Mouse (Mus musculus) G1E (cell line): ENCODE data around the gene Pgm5. TPM values are rescaled to one million over a fixed set of nuclear protein-coding genes. Genes with fewer than 3 reads are reported as not detected.
"Not testable (repeated sequence)": the region's sequence is repeated elsewhere in the genome, so short reads cannot be mapped to it uniquely, and the experiment has no call there.

Experiments
- ATAC-seq: 2 replicates; pipeline ENCODE4 v1.8.0; 2016; ENCODE audit warnings: mild to moderate bottlenecking; ENCODE audit not compliant: insufficient number of reproducible peaks, poor library complexity, low FRiP score, severe bottlenecking; ENCODE audit errors: extremely low read depth
- DNase-seq: peaks from one replicate; pipeline ENCODE4 v3.0.0; 2012; ENCODE audit warnings: low spot score
- H3K27me3 ChIP-seq: 2 replicates; pipeline ENCODE4 v1.6.1; 2012; ENCODE audit warnings: mild to moderate bottlenecking, low read length, inconsistent platforms; ENCODE audit not compliant: insufficient read depth
- H3K36me3 ChIP-seq: replicated peaks from 2 replicates; pipeline ENCODE3; 2012; ENCODE audit warnings: mild to moderate bottlenecking, inconsistent platforms
- H3K4me1 ChIP-seq: 2 replicates; pipeline ENCODE4 v1.6.1; 2012; ENCODE audit warnings: low read depth, low read length, inconsistent platforms, mixed read lengths; ENCODE audit not compliant: insufficient read depth
- H3K4me3 ChIP-seq: 2 replicates; pipeline ENCODE4 v1.5.1; 2012; ENCODE audit warnings: low read depth, mild to moderate bottlenecking, inconsistent platforms, low read length, moderate library complexity, mixed read lengths
- H3K9me3 ChIP-seq: replicated peaks from 2 replicates; pipeline ENCODE4 v1.6.1; 2012; ENCODE audit warnings: inconsistent platforms
- CTCF ChIP-seq: IDR thresholded peaks from 2 replicates; pipeline ENCODE4 v1.5.1; 2012; ENCODE audit warnings: low read depth, low read length, inconsistent platforms, mixed read lengths
- GATA1 ChIP-seq: IDR thresholded peaks from 2 replicates; pipeline ENCODE4 v1.6.1; 2012; ENCODE audit warnings: borderline replicate concordance, low read length, inconsistent platforms, mixed read lengths
- GATA2 ChIP-seq: IDR thresholded peaks from 2 replicates; pipeline ENCODE4 v1.6.1; 2012; ENCODE audit warnings: low read depth, low read length, inconsistent platforms, borderline replicate concordance
- POLR2AphosphoS5 ChIP-seq: IDR thresholded peaks from 2 replicates; pipeline ENCODE4 v1.6.1; 2012; ENCODE audit warnings: low read depth, low read length, inconsistent platforms; ENCODE audit not compliant: insufficient replicate concordance
- TAL1 ChIP-seq: conservative IDR thresholded peaks from 2 replicates; pipeline ENCODE4 v1.6.1; 2012; ENCODE audit warnings: low read depth, low read length, inconsistent platforms, mixed read lengths
- polyA plus RNA-seq: library from polyadenylated mRNA; stranded (reverse); fragments of >175 nt; gene quantifications from 2 replicates; pipeline ENCODE4 v1.2.3, GENCODE M21; 2012
- total RNA-seq, 2 experiments: library from RNA; stranded (forward) in 1 of 2; stranded (reverse) in 1 of 2; fragments of 200-1000 nt in 1 of 2; fragments of >200 nt in 1 of 2; fragmentation: Nextera tagmentation in 1 of 2; gene quantifications; 2 replicates each; pipeline ENCODE4 v1.2.3; 2014 to 2017

Pgm5 gene
- total and polyA plus RNA-seq, 3 experiments: 0.16 TPM; not detected in 2

DNA sequence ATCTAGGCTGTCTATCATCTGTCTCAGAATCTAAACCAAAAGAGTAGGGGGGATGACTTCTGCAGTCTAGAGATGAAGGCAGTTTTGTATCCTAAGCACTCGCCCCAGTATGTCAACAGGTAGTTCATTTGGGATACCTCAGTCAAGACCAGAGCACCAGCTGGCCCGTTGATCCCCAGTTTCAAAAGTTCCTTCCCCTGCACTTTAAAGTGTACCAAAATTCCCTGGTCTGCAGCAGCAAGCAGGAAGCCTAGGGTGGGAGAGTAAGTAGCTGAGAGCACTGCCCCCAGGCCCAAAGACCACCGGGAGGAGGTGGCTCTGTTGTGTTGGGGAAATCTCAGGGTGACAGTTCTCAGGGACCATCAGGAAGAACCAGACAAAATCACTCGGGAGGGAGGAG, 34.9 kb upstream of the Pgm5 start:
- ATAC-seq (no peak), DNase-seq (no peak)
- peaks cover 8% of the 10 kb centered on the region for H3K9me3 ChIP-seq
- H3K27me3 ChIP-seq: peaks cover 32% of the 10 kb centered on the region
- H3K4me1 ChIP-seq: no peaks in the 10 kb centered on the region
- H3K36me3 ChIP-seq: no peaks in the 10 kb centered on the region
- H3K4me3 ChIP-seq: no peak overlapping the region
- TF ChIP-seq GATA2 (no peak), GATA1 (no peak), CTCF (no peak), POLR2AphosphoS5 (no peak), TAL1 (no peak)

DNA sequence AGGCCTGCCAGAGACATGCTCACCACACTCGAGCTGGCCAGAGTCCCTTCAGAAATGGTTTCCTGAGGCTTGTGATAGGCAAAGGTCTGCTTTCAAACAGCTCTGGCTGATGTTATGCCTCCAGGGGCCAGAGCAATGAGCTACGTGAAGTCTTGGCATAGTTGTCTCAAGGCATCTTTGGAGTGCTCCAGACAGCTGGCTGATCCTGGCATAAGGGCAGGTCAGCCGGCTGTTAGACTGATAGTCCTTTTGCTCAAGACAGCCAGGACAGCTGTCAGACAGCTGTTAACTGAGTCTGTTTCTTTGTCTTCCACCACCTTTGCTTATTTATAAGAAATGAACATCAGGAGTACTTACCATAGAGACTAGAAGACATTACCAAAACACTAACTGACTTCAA, 25.2 kb upstream of the Pgm5 start:
- no peak overlapping the region for H3K4me3 ChIP-seq
- no peak for TF ChIP-seq POLR2AphosphoS5
- TF ChIP-seq GATA2: no peak
- TF ChIP-seq TAL1: no peak
- TF ChIP-seq GATA1: no peak
- TF ChIP-seq CTCF: no peak
- H3K36me3 ChIP-seq: no peaks in the 10 kb centered on the region
- H3K4me1 ChIP-seq: no peaks in the 10 kb centered on the region
- ATAC-seq: no peak
- H3K9me3 ChIP-seq: no peaks in the 10 kb centered on the region
- H3K27me3 ChIP-seq: 0 out of 2 replicates have a peak, but pooled peaks cover 3% of the 10 kb centered on the region
- no peak for DNase-seq

DNA sequence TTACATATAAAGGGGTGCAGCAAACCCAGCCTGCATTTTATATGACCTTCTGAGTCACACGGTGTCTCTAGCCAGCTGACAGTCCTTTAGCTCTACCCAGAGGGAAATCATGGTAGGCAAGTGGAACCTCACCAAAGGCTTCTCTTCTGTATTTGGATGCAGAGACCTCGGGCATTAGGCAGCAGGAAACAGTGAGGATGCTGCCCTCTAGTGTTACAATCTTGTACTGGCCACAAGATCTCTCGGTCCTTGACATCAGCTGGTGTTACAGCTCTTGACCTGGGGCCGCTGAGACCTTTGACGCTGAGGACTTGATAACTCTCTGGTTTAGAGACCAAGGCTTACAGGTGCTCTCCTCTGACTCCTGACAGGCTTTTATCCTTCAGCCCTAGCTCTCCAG, 23.8 kb upstream of the Pgm5 start:
- ATAC-seq (no peak), DNase-seq (peak; percentile 25)
- Histone ChIP-seq H3K9me3 (no peaks in the 10 kb centered on the region), H3K36me3 (no peaks in the 10 kb centered on the region), H3K27me3 (0 out of 2 replicates have a peak, but pooled peaks cover 3% of the 10 kb centered on the region), H3K4me1 (no peaks in the 10 kb centered on the region), H3K4me3 (no peak overlapping the region)
- no peak for TF ChIP-seq GATA1
- TF ChIP-seq GATA2: no peak
- TF ChIP-seq CTCF: peak; percentile 60

DNA sequence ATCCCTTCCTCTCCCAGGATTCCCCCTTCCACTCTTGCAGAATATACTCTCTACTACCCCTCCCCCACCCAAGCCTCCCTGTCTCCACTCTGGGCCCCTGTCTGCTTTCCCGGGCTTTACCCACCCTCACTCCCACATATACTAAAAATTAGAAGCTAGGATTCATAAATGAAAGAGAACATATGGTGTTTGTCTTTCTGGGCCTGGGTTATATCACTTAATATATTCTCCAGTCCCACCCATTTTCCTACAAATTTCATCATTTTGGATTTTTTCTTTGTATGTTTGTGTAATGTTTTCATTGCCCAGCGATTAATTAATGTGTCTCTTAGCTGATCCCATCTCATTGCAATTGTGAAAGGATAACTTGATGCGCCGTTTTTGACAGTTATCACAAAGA, 19.6 kb upstream of the Pgm5 start:
- TF ChIP-seq TAL1 (no peak), GATA2 (no peak), CTCF (no peak), GATA1 (no peak), POLR2AphosphoS5 (no peak)
- DNase-seq: no peak
- Histone ChIP-seq H3K4me3 (no peak overlapping the region), H3K4me1 (no peaks in the 10 kb centered on the region), H3K27me3 (no peaks in the 10 kb centered on the region), H3K9me3 (no peaks in the 10 kb centered on the region), H3K36me3 (no peaks in the 10 kb centered on the region)
- ATAC-seq: no peak

DNA sequence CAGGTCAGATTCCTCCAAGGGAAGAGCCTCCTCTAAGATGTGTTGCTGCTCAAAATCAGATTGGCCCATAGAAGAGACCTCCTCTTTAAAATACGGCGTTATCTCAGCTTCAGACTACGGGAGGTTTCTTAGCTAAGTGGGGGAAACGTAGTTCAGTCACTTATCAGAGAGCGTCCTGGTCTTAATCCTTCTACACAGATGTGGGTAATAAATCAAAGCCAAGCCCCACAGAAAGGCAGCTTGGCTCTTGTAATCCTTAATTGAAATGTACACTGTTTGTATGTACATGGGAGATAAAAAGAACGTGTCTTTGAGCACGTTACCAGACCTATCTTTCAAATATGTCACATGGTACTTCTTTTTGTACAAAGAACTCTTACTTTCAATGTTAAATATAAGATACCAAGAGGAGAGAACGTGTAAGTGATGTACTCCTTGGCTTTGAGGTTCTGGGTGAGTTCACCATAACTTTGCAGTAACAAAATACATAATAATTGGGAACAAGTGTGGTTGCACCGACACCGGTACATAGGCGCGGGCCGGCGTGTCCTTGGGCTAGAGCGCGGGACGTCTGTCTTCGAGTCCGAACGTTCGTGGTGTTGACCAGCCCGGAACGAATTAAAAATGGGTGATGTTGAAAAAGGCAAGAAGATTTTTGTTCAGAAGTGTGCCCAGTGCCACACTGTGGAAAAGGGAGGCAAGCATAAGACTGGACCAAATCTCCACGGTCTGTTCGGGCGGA, 13.6 kb upstream of the Pgm5 start, which contains the start of gene Gm10053:
Gene Gm10053, plus strand, starts transcription at position 558 of the 742 bp plus-strand sequence.
- H3K9me3 ChIP-seq, H3K36me3 ChIP-seq, H3K4me1 ChIP-seq, H3K4me3 ChIP-seq, H3K27me3 ChIP-seq, ATAC-seq, DNase-seq: not testable (repeated sequence)

DNA sequence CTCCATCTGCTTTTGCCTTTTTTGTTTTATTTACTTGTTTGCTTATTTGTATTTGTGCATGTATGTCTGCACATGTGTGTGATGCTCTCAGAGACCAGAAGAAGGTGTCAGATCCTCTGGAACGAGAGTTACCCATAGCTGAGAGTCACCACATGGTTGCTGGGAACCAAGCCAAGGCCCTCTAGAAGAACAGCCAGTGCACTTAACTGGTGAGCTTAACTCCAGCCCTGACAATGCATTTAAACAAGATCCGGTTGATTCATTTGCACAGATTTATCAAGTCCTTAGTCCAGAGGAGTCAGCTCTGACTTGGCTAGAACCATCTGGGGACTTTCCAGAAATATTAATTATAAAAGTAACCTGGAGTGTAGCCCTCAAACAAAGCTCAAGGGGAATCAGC, 12.2 kb upstream of the Pgm5 start:
- TF ChIP-seq POLR2AphosphoS5 (no peak), GATA1 (no peak), GATA2 (no peak)
- Histone ChIP-seq H3K9me3 (no peaks in the 10 kb centered on the region), H3K4me3 (no peak overlapping the region), H3K4me1 (no peaks in the 10 kb centered on the region), H3K36me3 (no peaks in the 10 kb centered on the region), H3K27me3 (no peaks in the 10 kb centered on the region)
- ATAC-seq (no peak), DNase-seq (no peak)
